Mouse (Mus musculus) right cerebral cortex, postnatal 36 days (tissue): ENCODE results near the gene Stoml3.

Source experiments
- DNase-seq, 2 experiments: peaks; one replicate each; pipeline ENCODE4 v3.0.0; 2022; ENCODE audit warnings: low spot score in 2 of 2, mixed read lengths in 1 of 2

The Stoml3 gene

DNA sequence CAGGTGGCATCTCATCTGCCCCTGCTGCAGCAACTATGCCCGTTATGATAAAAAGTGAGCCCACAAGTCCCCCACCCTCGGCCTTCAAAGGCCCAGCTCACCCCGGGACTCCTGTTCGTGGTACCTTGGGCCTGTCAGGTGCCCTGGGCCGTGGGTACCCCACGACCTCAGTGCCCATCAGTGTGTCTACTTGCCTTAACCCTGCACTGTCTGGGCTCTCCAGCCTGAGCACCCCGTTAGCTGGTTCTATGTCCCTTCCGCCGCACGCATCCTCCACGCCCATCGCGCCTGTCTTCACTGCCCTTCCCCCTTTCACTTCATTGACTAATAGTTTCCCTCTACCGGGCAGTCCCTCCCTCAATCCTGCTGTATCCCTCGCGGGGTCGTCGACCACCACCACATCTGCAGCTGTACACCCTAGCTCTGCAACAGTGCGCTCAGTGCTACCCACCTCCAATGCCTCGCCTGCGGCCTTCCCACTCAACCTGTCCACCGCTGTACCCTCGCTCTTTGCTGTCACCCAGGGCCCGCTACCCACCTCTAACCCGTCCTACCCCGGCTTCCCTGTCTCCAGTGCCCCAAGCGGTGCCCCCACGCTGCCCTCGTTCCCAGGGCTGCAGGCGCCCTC, 9.9 kb upstream of the Stoml3 start:
- DNase-seq: no peak

DNA sequence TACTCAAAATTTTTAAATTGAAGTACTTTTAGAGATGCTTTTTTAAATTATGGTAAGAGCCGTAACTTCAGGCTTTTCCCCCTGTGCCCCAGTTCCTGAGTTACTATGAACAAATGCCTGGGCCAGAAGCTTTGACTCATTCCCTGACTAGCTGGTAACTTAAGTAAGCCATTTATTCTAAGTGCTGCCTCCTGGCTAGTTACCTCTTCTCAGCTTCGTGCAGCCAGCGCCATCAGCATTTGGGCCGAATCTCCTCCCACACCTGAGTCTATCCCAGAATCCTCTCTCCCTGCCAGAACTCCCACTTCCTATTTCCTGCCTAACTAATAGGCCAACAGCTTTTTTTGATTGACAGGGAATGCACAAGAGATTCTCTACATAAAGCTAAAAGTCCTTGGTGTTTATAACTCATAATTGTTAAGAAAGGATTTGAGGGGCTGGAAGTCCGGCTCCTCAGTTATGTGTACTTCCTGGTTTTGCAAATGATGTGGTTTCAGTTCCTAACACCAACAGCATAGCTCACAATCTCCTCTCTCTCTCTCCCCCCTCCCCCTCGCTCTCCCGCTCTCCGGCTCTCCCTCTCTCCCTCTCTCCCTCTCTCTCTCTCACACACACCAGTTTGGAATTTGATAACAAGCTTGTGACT, 4.9 kb upstream of the Stoml3 start:
- no peak for DNase-seq

DNA sequence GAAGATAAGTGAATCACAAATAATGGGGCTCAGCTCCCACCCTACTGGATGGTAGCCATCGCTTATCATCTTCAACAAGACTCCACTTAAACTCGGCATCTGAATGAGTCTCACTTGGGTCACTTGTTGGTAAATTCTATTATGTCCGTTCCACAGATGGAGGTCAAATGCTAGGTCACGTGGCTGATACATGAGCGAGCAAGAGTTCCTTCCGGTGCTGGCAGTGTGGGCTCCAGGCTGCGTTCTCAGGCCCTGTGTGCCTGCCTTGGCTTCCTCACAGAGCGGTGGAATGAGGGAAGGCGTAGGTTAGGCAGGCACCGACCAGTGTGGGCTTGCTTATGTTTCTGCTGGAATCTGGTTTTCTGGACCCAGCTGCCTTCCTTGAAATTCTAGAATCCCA, 1.9 kb upstream of the Stoml3 start:
- no peak for DNase-seq

DNA sequence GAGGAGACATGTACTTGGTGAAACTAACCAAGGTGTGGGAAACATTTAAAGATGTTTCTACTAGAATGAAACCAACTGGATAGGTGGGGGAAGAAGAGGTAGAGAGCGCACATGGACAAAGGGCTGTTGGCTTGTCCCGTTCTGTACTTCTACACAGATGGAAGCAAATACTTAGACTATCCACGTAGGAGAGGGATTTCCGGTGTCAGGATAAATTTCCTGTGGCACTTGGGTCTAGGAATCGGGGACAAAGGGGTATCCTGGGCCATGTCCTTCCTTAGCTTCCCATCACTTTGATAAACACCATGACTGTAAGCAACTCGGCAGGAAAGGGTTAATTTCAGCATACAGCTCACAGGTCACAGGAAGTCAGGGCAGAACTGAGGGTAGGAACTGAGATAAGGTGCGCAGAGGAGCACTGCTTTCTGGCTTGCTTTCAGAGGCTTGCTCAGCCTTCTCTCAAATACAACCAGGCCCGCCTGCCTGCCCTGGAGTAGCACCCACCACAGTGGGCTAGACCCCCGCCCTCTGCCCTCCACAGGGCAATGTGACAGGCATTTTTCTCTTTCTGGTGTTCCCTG, 1.4 kb upstream of the Stoml3 start:
- DNase-seq: no peak

DNA sequence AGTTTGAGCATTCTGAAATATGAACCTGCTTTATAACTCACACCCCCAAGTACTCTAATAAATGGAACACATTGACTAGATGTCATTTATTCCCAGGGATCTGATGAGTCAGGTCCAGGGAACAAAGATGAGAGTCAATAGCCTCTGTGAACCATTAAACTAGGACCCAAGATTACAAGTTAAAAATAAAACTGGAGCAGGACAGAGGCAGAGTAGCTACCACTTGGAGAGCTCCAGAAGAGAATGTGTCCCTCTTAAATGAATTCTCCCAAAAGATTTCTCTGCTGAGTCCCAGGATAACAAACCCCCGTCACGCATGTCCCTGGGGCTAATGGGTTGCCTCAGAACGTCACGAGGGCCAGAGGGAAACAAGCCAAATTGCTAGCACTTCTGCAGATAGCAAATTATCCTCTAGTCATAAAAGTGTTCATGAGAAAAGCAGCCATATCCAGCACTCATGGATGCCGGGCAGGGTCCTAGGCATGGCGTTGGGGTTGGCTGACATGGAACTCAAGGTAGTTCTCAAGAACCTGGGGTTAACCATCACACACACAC, 10.0 kb downstream of the Stoml3 start:
- no peak for DNase-seq

DNA sequence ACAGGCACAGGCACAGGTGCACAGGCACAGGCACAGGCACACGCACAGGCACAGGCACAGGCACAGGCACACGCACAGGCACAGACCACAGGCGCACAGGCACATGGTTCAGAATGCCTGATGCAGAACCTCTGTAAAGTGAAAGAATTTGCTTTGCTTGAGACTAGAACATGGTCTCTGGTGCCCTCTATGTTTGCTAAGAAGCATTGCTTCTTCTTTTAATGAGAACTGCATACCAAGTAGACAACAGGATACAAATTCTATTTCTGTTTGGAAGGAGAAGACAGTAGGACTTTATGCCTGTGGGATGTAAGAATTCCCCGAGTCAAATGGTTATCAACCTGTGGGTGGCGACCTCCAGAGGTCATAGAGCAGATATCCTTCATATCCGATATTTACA, 14.0 kb downstream of the Stoml3 start:
- DNase-seq: no peak

DNA sequence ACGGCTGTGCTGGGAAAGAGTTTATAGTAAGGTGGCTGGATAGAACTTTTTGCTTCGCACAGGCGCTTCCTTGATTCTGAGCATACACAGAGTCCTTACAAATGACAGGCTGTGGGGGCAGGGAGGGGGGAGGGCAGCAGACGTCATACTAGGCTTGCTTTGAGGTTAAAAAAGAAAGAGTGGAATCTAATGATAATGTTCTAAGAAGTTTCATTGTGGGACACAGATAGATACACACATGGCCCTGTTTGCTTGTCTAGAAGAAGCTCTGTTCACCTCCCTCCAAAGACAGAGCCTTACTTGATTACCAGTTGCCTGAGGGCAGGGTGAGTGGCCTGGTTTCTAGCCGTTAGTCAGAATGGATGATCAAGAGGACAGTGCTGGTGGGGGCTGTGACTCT, 24.6 kb downstream of the Stoml3 start:
- DNase-seq: no peak

DNA sequence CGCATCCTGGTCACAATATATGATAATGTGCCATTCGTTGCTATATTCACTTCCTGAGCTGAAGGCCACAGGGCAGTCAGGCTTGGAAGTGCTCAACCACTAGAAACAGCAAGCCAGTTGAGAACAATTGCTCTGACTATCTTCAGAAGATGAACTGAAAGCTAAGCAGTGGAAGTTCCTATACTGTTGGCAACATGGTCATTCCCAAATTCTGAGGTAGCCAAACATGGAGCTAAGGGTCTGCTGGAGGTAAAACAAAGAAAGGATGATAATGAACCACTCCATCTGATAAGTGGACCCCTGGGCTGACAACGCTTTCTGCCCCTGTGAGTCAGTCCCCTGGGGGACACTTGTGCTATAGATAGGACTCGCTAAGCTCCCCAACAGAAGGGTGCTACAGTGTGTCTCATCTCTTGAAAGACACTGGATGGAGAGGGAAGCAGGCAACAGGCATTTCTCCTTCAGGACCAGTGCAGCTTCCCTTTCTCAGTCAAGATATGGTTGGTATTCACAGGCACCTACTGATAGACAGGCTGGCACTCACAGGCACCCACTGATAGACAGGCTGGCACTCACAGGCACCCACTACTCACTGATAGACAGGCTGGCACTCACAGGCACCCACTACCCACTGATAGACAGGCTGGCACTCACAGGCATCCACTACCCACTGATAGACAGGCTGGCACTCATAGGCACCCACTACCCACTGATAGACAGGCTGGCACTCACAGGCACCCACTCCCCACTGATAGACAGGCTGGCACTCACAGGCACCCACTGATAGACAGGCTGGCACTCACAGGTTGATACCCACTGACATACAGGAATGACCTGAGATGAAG, 26.0 kb downstream of the Stoml3 start:
- no peak for DNase-seq

DNA sequence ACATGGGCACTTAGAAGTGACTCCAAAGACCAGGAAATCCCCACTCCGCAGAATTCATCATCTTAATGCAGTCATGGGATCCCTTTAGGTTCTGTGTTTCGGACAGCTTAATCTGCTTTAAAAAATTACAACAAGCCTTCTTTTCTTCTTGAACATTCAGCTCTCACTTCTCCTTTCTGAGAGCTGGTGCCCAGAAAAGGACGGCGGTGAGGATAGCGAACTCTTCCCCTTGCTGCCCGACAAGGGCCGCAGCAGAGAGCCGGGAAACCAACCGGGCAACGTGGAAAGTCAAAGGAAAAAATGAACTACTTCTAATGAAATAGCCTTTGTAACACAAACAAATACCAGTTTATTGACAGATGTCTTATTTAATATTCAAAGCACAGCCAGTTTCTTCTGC, 34.3 kb downstream of the Stoml3 start:
- DNase-seq: no peak

DNA sequence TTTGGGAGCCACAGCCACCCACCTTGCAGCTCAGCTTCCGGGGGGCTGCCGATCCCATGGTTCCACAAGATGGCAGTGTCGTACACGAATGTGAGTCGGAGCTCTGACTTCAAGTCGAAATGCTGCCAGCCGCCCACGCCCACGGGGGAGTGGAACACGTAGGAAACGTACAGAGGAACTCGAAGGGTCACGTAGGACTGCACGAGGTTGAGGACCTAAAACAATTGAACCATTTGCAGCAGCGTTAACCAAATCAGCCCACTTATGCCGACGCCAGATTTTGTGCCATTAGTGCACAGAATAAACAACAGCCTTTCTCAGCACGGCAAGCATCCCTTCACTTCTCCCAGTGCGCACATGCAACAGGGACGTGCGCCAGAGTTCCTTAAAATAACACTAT, 37.3 kb downstream of the Stoml3 start:
- DNase-seq: peak; percentile 78 to 83

DNA sequence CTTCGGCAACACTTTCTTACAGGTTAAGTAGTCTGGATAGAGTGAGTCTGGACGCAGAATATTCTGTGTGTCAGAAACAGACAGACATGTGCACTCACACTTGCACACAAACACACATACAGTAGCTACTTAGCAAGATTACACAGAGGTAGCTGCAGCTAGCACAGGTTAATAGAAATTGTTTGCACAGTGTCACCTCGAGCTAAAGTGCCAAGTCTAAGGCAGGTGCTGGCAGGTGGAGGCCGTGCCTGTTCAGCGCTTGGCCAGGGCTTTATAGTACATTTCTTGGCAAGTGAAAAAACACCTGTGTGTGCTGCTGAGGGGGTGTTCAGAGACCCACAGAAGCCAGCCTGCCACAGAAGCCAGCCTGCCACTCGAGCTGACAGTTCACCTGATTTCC, 41.9 kb downstream of the Stoml3 start:
- DNase-seq: no peak

DNA sequence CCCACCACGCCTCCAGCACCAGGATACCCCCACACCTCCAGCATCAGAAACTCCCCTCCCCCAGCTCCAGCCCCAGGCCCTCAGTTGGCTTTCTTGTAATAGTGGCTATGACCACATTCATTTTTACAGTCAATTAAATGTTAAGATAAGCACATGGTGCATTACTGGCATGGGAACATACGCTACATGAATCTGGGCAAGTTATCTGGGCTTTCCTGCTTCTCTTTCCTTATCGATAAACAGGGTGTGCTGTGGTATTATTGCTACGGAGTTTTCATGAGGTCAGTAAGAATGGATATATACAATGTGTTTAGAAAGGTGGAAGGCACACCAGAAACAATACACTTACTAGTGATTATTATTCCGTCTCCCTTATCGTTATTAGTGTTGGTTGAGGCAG, 43.6 kb downstream of the Stoml3 start:
- no peak for DNase-seq

DNA sequence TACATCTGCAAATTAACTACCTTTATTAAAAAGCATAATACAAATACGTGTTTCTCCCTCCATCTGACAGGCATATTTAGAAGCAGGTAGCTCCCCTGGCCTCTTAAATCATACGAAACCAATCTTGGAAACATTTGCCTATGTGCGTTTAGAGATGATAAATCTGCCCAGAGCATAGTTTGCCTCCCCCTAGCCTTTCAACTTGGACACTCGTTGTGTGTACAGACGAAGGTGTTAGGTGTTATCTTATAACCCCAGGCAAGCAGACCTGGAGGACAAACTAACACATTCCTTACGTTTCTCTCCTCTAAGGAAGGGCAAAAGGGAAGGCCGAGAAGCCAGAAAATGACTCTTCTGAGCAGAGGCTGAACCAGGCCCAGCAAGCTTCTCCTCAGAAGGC, 64.2 kb downstream of the Stoml3 start:
- DNase-seq: no peak

DNA sequence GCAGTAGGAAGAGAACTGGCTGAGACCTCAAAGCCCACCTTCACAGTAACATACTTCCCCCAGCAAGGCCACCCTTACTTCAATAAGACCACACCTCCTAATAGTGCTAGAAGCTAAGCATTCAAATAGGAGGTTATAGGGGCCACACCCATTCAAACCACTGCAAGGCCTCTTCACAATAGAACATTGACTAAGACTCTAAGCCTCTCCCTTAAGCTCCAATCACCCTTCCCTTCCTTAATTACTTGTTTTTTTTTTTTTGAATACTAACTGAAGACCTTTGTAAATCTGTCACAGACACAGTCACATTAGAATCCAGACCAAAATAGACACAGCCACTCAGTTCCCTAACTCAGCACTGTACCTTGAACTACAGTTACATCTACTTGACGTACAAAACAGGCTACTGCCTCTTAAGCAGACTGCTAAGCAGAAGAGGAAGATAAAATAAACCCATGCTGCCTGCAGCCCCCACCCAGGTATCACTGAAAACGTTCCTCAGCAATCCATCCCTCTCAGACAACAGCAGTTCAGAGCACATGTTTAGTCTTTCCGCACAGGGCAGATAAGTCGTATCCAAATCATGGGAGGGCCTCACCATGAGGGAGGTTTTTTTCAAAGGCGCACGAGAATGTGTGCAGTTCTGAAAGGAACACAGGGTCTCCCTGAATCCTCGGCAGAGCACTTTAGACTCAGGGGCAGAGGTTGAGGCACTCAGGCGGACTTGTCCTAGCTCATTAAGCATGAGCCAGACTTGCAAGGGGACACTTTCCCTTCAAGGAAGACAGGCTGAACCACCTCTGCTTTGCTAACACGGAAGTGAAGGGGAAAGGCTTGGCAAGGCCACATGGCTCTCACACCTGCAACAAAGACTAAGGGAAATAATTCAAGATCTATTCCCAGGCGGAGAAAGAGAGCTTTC, 66.8 kb downstream of the Stoml3 start:
- no peak for DNase-seq

DNA sequence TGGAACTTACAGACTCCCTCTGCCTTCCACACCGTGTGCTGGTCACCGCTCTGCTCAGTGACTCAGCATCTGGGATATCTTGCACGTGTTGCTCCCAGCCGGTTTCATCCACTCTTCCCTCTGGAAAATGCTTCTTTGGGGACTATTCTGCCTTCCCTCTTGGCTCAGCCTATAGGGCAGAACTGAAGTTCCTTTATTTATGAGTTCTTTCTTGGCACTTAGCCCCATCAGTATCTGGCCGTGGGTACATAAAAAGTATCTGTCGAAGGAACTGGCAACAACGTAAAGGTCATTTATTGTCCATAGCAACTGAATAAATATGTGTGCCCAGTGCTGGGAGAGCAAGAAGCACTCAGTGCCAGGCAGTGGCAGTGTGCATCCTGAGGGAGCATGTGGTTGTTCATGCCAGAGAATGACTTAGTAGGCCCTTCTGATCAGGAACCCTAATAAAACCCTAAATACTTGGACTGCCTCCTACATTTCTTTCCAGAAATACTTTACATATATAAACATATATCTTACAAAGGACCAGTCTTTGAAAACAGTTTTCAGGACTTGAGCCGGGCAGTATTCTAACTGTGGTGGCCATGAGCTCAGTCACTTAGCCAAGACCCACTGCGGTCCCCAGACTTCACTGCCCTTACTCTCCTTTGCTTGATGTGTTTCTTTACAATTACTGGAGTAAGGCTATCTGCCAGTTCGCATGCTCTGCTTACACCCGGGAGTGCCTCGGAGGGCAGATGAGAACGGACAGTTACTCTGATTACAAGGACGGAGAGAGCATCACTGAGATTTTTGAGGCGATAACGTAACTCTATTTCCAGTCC, 69.1 kb downstream of the Stoml3 start:
- DNase-seq: no peak
